Mouse (Mus musculus): ENCODE measurements at regions not wholly inside any gene's neighbourhood (a gene's known extent, or its start where the extent isn't known, plus 50 kb on each side); places are given as distances from the start of the nearest gene placed in this dataset.
"Not testable (repeated sequence)": the region's sequence is repeated elsewhere in the genome, so short reads cannot be mapped to it uniquely, and the experiment has no call there.

- H3K36me3 ChIP-seq (ENCODE audit: control insufficient read depth, insufficient read depth, low read length), result no peaks in the 10 kb centered on the region
- DNase-seq, result no peak
Observed at GRCm38 (mm10) chr2:181930037-181930436, 60.9 kb upstream of the Gm14496 start.

GRCm38 (mm10) chr2:181930538-181930937, 60.4 kb upstream of the Gm14496 start:
- H3K4me1 ChIP-seq (ENCODE audit: control insufficient read depth, insufficient read depth, low read length); H3K27me3 ChIP-seq (replicated peaks; ENCODE audit: control insufficient read depth, insufficient read depth, low read length); H3K36me3 ChIP-seq (ENCODE audit: control insufficient read depth, insufficient read depth, low read length); DNase-seq; H3K27ac ChIP-seq (ENCODE audit: insufficient read depth, low read depth, low read length); H3K4me3 ChIP-seq (ENCODE audit: insufficient read depth, low read depth, low read length): not testable (repeated sequence)
- 92% methylated on average over 4 of the region's 4 CpGs for WGBS

More at GRCm38 (mm10) chr2:181930037-181930436, 60.9 kb upstream of the Gm14496 start:
- no peaks in the 10 kb centered on the region for H3K27me3 ChIP-seq (replicated peaks; ENCODE audit: control insufficient read depth, insufficient read depth, low read length)
- no peaks in the 10 kb centered on the region for H3K4me1 ChIP-seq (ENCODE audit: control insufficient read depth, insufficient read depth, low read length)
- 89% methylated on average over 5 of the region's 5 CpGs for WGBS
- TF ChIP-seq CTCF (conservative IDR thresholded peaks at IDR 0.05; ENCODE audit: insufficient read depth, insufficient read length, low read depth, low read length), result no peak
- no peak for TF ChIP-seq POLR2A (IDR thresholded peaks at IDR 0.05; ENCODE audit: low read depth, low read length)
- H3K4me3 ChIP-seq (ENCODE audit: insufficient read depth, low read depth, low read length), result no peak overlapping the region
- H3K27ac ChIP-seq (ENCODE audit: insufficient read depth, low read depth, low read length), result no peak overlapping the region

GRCm38 (mm10) chr2:181931077-181931815, 59.7 kb upstream of the Gm14496 start:
- DNase-seq, result peak; percentile 31
- 73% methylated on average over 3 of the region's 3 CpGs for WGBS
- H3K27ac ChIP-seq (ENCODE audit: insufficient read depth, low read depth, low read length); H3K4me3 ChIP-seq (ENCODE audit: insufficient read depth, low read depth, low read length); H3K27me3 ChIP-seq (replicated peaks; ENCODE audit: control insufficient read depth, insufficient read depth, low read length); H3K4me1 ChIP-seq (ENCODE audit: control insufficient read depth, insufficient read depth, low read length); H3K36me3 ChIP-seq (ENCODE audit: control insufficient read depth, insufficient read depth, low read length): not testable (repeated sequence)

GRCm38 (mm10) chr2:181931918-181932605, 58.9 kb upstream of the Gm14496 start:
- TF ChIP-seq POLR2A (IDR thresholded peaks at IDR 0.05; ENCODE audit: low read depth, low read length) (no peak), CTCF (conservative IDR thresholded peaks at IDR 0.05; ENCODE audit: insufficient read depth, insufficient read length, low read depth, low read length) (no peak)
- Histone ChIP-seq H3K36me3 (ENCODE audit: control insufficient read depth, insufficient read depth, low read length) (no peaks in the 10 kb centered on the region), H3K27ac (ENCODE audit: insufficient read depth, low read depth, low read length) (no peak overlapping the region), H3K4me3 (ENCODE audit: insufficient read depth, low read depth, low read length) (no peak overlapping the region), H3K27me3 (replicated peaks; ENCODE audit: control insufficient read depth, insufficient read depth, low read length) (no peaks in the 10 kb centered on the region), H3K4me1 (ENCODE audit: control insufficient read depth, insufficient read depth, low read length) (no peaks in the 10 kb centered on the region)
- 79% methylated on average over 2 of the region's 2 CpGs for WGBS
- no peak for DNase-seq

Data from kidney, adult 2 months (tissue).